ENCODE assay signal across 27 mouse cellular contexts in the genomic region with DNA sequence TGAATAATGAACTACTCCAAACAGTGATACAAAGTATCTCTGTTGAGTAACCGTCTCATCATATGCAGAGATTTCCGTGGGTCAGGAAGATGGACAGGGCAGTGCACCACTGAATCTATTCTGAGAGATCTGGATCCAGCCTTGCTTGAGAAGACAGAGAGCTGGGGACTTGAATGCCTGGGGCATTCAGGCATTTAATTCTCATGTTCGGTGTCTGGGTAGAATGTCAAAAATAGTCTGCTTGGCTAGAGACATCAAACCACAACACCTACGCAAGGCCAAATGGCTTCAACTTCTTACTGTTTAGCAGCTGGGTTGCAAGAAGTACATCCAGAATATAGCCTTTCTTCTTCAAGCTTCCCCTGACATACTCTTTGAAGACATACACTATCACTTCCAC.
A peak's percentile ranks its signal among the peaks of the same experiment; 100 is the strongest.
DNase-seq lines count a peak whose midpoint lies in the region; ATAC-seq and TF ChIP-seq lines count a peak whose summit lies in the region.
"Had no signal": no experiment of that assay in that cellular context is flagged by ENCODE, and none has a peak within 500 bp of the region (broad histone marks: within the 10 kb centered on the region; RNA-seq: fewer than 3 reads in every experiment).

No protein-coding gene starts in this region.

- H3K4me2 ChIP-seq in CH12.LX (ENCODE audit: insufficient read depth, low read depth, poor library complexity, severe bottlenecking), result no peak overlapping the region
- H3K4me2 ChIP-seq: embryonic facial prominence, embryonic 13.5 days; embryonic facial prominence, embryonic 15.5 days; forebrain, embryonic 13.5 days; forebrain, embryonic 15.5 days had no signal

- no peaks in the 10 kb centered on the region for H3K9me3 ChIP-seq in CH12.LX (replicated peaks; ENCODE audit: low read length)
- H3K9me3 ChIP-seq: embryonic facial prominence, embryonic 13.5 days; embryonic facial prominence, embryonic 15.5 days; forebrain, embryonic 13.5 days; forebrain, embryonic 15.5 days had no signal

- TF ChIP-seq POLR2A in CH12.LX (IDR thresholded peaks at IDR 0.05; ENCODE audit: low read depth, low read length), result no peak

- no peak overlapping the region for H3K4me3 ChIP-seq in CH12.LX (replicated peaks in 1 of 3; ENCODE audit: low read depth in 2 of 3, low read length in 2 of 3, poor library complexity in 1 of 3)
- H3K4me3 ChIP-seq: embryonic facial prominence, embryonic 13.5 days; embryonic facial prominence, embryonic 15.5 days; erythroblast, embryonic 14.5 days; forebrain, embryonic 13.5 days; forebrain, embryonic 15.5 days had no signal

- no peak overlapping the region for H3K27ac ChIP-seq in CH12.LX (ENCODE audit: insufficient read depth, low read depth)
- H3K27ac ChIP-seq: embryonic facial prominence, embryonic 13.5 days; embryonic facial prominence, embryonic 15.5 days; forebrain, embryonic 13.5 days; forebrain, embryonic 15.5 days had no signal

- peak; percentile 92 for ATAC-seq in Patski
- ATAC-seq: activated CD4-positive, CD25-positive, alpha-beta regulatory T cell, adult 4 months; CD4-positive, CD25-positive, alpha-beta regulatory T cell, adult 4 months; forebrain, embryonic 13.5 days; forebrain, embryonic 15.5 days; forebrain, postnatal 0 days had no signal

- H3K27me3 ChIP-seq in CH12.LX (replicated peaks), result no peaks in the 10 kb centered on the region
- no peaks in the 10 kb centered on the region for H3K27me3 ChIP-seq in Patski
- H3K27me3 ChIP-seq: embryonic facial prominence, embryonic 13.5 days; embryonic facial prominence, embryonic 15.5 days; forebrain, embryonic 13.5 days; forebrain, embryonic 15.5 days had no signal

- TF ChIP-seq RAD21 in CH12.LX (IDR thresholded peaks at IDR 0.05; ENCODE audit: low read depth, low read length), result no peak

- H3K9ac ChIP-seq in CH12.LX (ENCODE audit: insufficient read depth, low read depth), result no peak overlapping the region
- H3K9ac ChIP-seq: embryonic facial prominence, embryonic 13.5 days; embryonic facial prominence, embryonic 15.5 days; forebrain, embryonic 13.5 days; forebrain, embryonic 15.5 days; forebrain, postnatal 0 days had no signal

- dilution Hi-C loops in CH12.LX (cut with MboI; ENCODE audit: extremely low pct_ligation_motif_present, extremely low pct_unique_long_range_greater_than_20kb, low sequenced_read_pairs), result no loop called here

- no peaks in the 10 kb centered on the region for H3K36me3 ChIP-seq in CH12.LX (replicated peaks in 1 of 2; ENCODE audit: control insufficient read depth in 1 of 2, insufficient read depth in 1 of 2, low read length in 1 of 2)
- H3K36me3 ChIP-seq: embryonic facial prominence, embryonic 13.5 days; embryonic facial prominence, embryonic 15.5 days; forebrain, embryonic 15.5 days had no signal

- CTCF ChIA-PET in Patski (lab: Charles Lee), result interaction anchor here (0.8 to 1.2 kb wide), 3 partner anchors 22 to 41 kb away, joined by 3 to 5 read pairs (median 4); no protein-coding TSS in a partner anchor

- peaks cover 0 to 5% of the 10 kb centered on the region in 2 experiments; a peak in 1 of 4 replicates for H3K4me1 ChIP-seq in CH12.LX (ENCODE audit: control insufficient read depth in 1 of 2, insufficient read depth in 2 of 2)
- H3K4me1 ChIP-seq: embryonic facial prominence, embryonic 13.5 days; embryonic facial prominence, embryonic 15.5 days; forebrain, embryonic 13.5 days; forebrain, embryonic 15.5 days had no signal

- TF ChIP-seq CTCF in CH12.LX (conservative IDR thresholded peaks at IDR 0.05 in 1 of 2, IDR thresholded peaks at IDR 0.05 in 1 of 2; ENCODE audit: low read depth in 2 of 2, low read length in 2 of 2) (no peak), Patski (IDR thresholded peaks at IDR 0.05) (no peak)

- TF ChIP-seq EP300 in CH12.LX (IDR thresholded peaks at IDR 0.05; ENCODE audit: low read length), result no peak

- in situ Hi-C loops in CH12.LX (cut with MboI; ENCODE audit: low pct_ligation_motif_present, low pct_unique_long_range_greater_than_20kb, low sequenced_read_pairs), result no loop called here
- in situ Hi-C loops in Patski (cut with MboI; ENCODE audit: low pct_unique_long_range_greater_than_20kb), result no loop called here

- DNase-seq in 3T3-L1 (ENCODE audit: low read depth, low spot score) (peak; percentile 36), CH12.LX (ENCODE audit: extremely low read depth) (peak; percentile 13), Patski (ENCODE audit: low read depth, low spot score) (peak; percentile 70), MN1 (ENCODE audit: low spot score) (no peak)
- DNase-seq in fibroblast of lung, adult 2 months (ENCODE audit: low read depth), result peak; percentile 24
- DNase-seq in layer of hippocampus, postnatal 36 days, result no peak
- DNase-seq in kidney, postnatal 10 days, result no peak
- DNase-seq in layer of hippocampus, postnatal 14 days (ENCODE audit: low spot score in 2 of 2), result no peak
- DNase-seq: adrenal gland, adult 8-10 months; adrenal gland, postnatal 14 days; adrenal gland, postnatal 36 days; B cell, adult 2 months; cerebellum, adult 11 months; cerebellum, adult 18-20 months; cerebellum, adult 8-10 months; cerebellum, adult 9-11 months; cerebellum, postnatal 14 days; cerebellum, postnatal 36 days; embryo, embryonic 11 days; forebrain, postnatal 0 days had no signal

- POLR2A ChIA-PET in Patski (lab: Charles Lee), result interaction anchor here (0.7 kb wide), 1 partner anchor 74 kb away, joined by 3 read pairs; no protein-coding TSS in a partner anchor

- H3K79me2 ChIP-seq in CH12.LX (replicated peaks; ENCODE audit: control insufficient read depth, extremely low read depth, insufficient read depth, poor library complexity, severe bottlenecking), result no peaks in the 10 kb centered on the region

TF ChIP-seq in CH12.LX, 34 proteins besides CTCF, POLR2A, EP300 and RAD21:
- TF ChIP-seq ZC3H11A (IDR thresholded peaks at IDR 0.05; ENCODE audit: low read depth, low read length) (no peak), MYC (IDR thresholded peaks at IDR 0.05; ENCODE audit: low read depth, low read length) (no peak), CHD2 (IDR thresholded peaks at IDR 0.05; ENCODE audit: low read length) (no peak), SIN3A (IDR thresholded peaks at IDR 0.05; ENCODE audit: low read length) (no peak), MAFK (IDR thresholded peaks at IDR 0.05; ENCODE audit: insufficient replicate concordance, low read length) (no peak), HCFC1 (IDR thresholded peaks at IDR 0.05; ENCODE audit: low read depth, low read length) (no peak), MAZ (IDR thresholded peaks at IDR 0.05; ENCODE audit: low read depth, low read length) (no peak), E2F4 (IDR thresholded peaks at IDR 0.05; ENCODE audit: insufficient replicate concordance, low read depth, low read length) (no peak), USF2 (conservative IDR thresholded peaks at IDR 0.05; ENCODE audit: low read depth, low read length) (no peak), MXI1 (IDR thresholded peaks at IDR 0.05; ENCODE audit: low read depth, low read length) (no peak), ELF1 (IDR thresholded peaks at IDR 0.05; ENCODE audit: low read depth, low read length) (no peak), MEF2A (IDR thresholded peaks at IDR 0.05; ENCODE audit: borderline replicate concordance, low read depth, low read length) (no peak), RCOR1 (conservative IDR thresholded peaks at IDR 0.05; ENCODE audit: low read depth, low read length) (no peak), ZNF384 (IDR thresholded peaks at IDR 0.05; ENCODE audit: low read depth, low read length) (no peak), CHD1 (IDR thresholded peaks at IDR 0.05; ENCODE audit: low read depth, low read length) (no peak), UBTF (IDR thresholded peaks at IDR 0.05; ENCODE audit: low read depth, low read length) (no peak)

Comparison
In these comparisons a context has a peak if more than half of its experiments do, and no peak if none do; other contexts are left out.
1. DNase-seq: peak in 3T3-L1 (single experiment), CH12.LX (single experiment), Patski (single experiment) and fibroblast of lung, adult 2 months (single experiment); none in layer of hippocampus, postnatal 36 days (0 of 2), MN1 (single experiment), kidney, postnatal 10 days (single experiment) and layer of hippocampus, postnatal 14 days (0 of 2).